Mouse (Mus musculus): ENCODE measurements around the gene Cldn16. TPM values are rescaled to one million over a fixed set of nuclear protein-coding genes. Genes with fewer than 3 reads are reported as not detected.

Cldn16 gene
- polyA plus RNA-seq, 1 experiment from 2014 or later = not detected

DNA sequence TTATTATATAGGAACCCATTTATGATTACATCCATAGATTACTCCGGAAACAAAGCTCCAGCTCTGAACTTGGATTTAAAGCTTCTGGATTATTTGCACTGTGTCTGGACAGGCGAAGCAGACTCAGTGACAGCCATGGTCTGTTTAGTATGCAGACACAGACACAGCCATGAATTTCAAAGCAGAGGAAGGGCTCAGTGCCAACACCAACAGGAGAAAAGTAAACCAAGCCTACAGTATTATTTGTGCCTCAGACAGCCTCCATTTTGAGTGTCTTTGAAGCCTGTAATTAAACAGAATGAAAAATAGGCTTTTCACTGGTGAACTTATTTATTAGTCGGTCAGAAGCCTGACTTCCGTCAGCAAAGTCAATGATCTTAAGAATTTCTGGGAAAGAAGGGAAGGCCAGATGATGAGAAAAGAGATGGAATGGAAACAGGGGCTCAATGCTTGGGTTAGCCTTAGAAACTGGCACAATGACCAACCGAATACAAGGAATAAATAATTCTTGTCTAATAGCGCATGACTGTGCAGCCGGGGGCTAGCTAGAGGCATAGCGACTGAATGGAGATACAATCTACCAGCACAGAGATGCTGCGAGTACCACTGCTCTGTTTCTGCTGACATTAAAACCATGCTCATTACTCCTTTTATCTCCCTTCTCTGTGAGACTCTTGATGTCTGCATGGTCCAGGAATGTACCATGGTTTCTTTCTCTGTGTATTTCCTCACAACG, 65.2 kb downstream of the Cldn16 start:
- H3K4me3 ChIP-seq (ENCODE audit: low read depth, low read length) = no peak overlapping the region
- peak overlapping the region; percentile 39; the same call in 1 of the 2 replicates for H3K27ac ChIP-seq (ENCODE audit: low read depth, low read length)
- H3K36me3 ChIP-seq (ENCODE audit: control insufficient read depth, insufficient read depth, low read length) = no peaks in the 10 kb centered on the region
- H3K4me1 ChIP-seq (ENCODE audit: control insufficient read depth, insufficient read depth, low read length) = 0 out of 2 replicates have a peak, but pooled peaks cover 8% of the 10 kb centered on the region
- 37% methylated on average over 10 of the region's 10 CpGs for WGBS
- ATAC-seq (ENCODE audit: low read depth) = peak; percentile 92
- no peak overlapping the region for H3K9ac ChIP-seq (replicated peaks; ENCODE audit: low read depth, low read length)
- H3K9me3 ChIP-seq (ENCODE audit: control insufficient read depth, low read length) = no peaks in the 10 kb centered on the region
- no peak overlapping the region for H3K4me2 ChIP-seq (ENCODE audit: low read depth, low read length)
- H3K27me3 ChIP-seq (ENCODE audit: control insufficient read depth, insufficient read depth, low read length) = no peaks in the 10 kb centered on the region

DNA sequence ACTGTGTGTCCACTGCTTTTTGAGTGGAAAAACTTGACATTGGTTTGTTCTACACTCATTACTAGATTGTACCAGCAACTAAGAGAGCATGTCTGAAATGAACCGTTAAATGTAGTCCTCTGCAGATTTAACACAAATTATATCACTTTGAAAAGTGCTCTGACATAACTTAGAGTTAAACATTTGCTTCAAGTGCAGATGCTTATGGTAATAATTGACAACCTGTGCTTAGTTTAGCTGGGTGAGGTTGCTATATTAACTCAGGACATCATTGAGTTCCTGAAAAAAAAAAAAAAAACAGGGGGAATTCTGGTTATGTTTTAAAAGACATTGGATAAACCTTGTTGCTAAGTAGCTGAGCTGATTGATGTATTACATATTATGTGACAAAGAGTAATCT, 67.5 kb downstream of the Cldn16 start:
- no peak overlapping the region for H3K4me3 ChIP-seq (ENCODE audit: low read depth, low read length)
- 0 out of 2 replicates have a peak, but pooled peaks cover 8% of the 10 kb centered on the region for H3K4me1 ChIP-seq (ENCODE audit: control insufficient read depth, insufficient read depth, low read length)
- WGBS = 86% methylated on average over 1 of the region's 1 CpGs
- H3K36me3 ChIP-seq (ENCODE audit: control insufficient read depth, insufficient read depth, low read length) = no peaks in the 10 kb centered on the region
- H3K9ac ChIP-seq (replicated peaks; ENCODE audit: low read depth, low read length) = no peak overlapping the region
- no peak for ATAC-seq (ENCODE audit: low read depth)
- no peaks in the 10 kb centered on the region for H3K27me3 ChIP-seq (ENCODE audit: control insufficient read depth, insufficient read depth, low read length)
- no peak overlapping the region for H3K27ac ChIP-seq (ENCODE audit: low read depth, low read length)
- no peaks in the 10 kb centered on the region for H3K9me3 ChIP-seq (ENCODE audit: control insufficient read depth, low read length)
- no peak overlapping the region for H3K4me2 ChIP-seq (ENCODE audit: low read depth, low read length)

DNA sequence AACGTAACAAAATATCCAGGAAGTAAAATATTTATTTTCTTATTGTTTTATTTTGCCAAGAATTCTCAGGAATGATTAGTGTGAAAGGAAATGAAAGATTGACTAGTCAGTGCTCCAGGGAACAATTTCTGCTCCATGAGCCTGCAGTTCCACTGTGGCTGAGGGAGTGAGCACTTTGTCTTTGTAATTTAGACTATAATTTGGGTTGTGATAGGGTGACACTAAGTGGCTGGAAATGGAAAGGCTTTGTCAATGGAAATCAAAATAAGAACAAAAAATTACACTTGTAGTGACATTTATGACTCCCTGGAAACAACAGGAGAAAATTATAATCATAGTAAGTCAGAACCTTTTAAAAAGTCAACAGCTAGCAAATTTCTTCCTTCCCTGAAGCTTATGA, 69.4 kb downstream of the Cldn16 start:
- Histone ChIP-seq H3K9me3 (ENCODE audit: control insufficient read depth, low read length) (no peaks in the 10 kb centered on the region), H3K4me1 (ENCODE audit: control insufficient read depth, insufficient read depth, low read length) (0 out of 2 replicates have a peak, but pooled peaks cover 2% of the 10 kb centered on the region), H3K4me2 (ENCODE audit: low read depth, low read length) (no peak overlapping the region), H3K9ac (replicated peaks; ENCODE audit: low read depth, low read length) (no peak overlapping the region), H3K27ac (ENCODE audit: low read depth, low read length) (no peak overlapping the region), H3K4me3 (ENCODE audit: low read depth, low read length) (no peak overlapping the region), H3K27me3 (ENCODE audit: control insufficient read depth, insufficient read depth, low read length) (no peaks in the 10 kb centered on the region), H3K36me3 (ENCODE audit: control insufficient read depth, insufficient read depth, low read length) (no peaks in the 10 kb centered on the region)
- 78% methylated on average over 1 of the region's 1 CpGs for WGBS
- ATAC-seq (ENCODE audit: low read depth) = no peak

Other genes with a start within 250 kb of the Cldn16 start
- gene Cldn1, start 91.3 kb upstream of the Cldn16 start, polyA plus RNA-seq (2014; fragmentation: Nextera tagmentation; extraction: Ambion mirVana) = 2.7 and 4.5 TPM in 2 replicates
- 0.47 TPM in 1 of 2 replicates, not detected in the other for gene Tmem207, start 63.6 kb downstream of the Cldn16 start, polyA plus RNA-seq (2014; fragmentation: Nextera tagmentation; extraction: Ambion mirVana)
- gene Il1rap, start 118.6 kb downstream of the Cldn16 start, polyA plus RNA-seq (2014; fragmentation: Nextera tagmentation; extraction: Ambion mirVana) = 11.9 and 13.2 TPM in 2 replicates

Measured in neural tube, embryonic 14.5 days (tissue).